Mouse (Mus musculus) intestine, embryonic 16.5 days (tissue): ENCODE measurements at regions not wholly inside any gene's neighbourhood (a gene's known extent, or its start where the extent isn't known, plus 50 kb on each side); places are given as distances from the start of the nearest gene placed in this dataset.

Experiments
- ATAC-seq: fragments of 200-750 bp; cut with Nextera tagmentation; 2 replicates; pipeline ENCODE4 v1.8.0; 2017; ENCODE audit warnings: moderate TSS enrichment, moderate library complexity
- H3K27ac ChIP-seq: fragments of 300-500 bp; sonication (generic); 2 replicates; pipeline ENCODE4 v1.5.1; 2014; ENCODE audit warnings: mild to moderate bottlenecking, low read length
- H3K27me3 ChIP-seq: fragments of 300-500 bp; sonication (generic); replicated peaks from 2 replicates; pipeline ENCODE4 v1.6.1; 2014; ENCODE audit warnings: low read length, control low read depth, mixed read lengths; ENCODE audit not compliant: control insufficient read depth, insufficient read depth
- H3K36me3 ChIP-seq: fragments of 300-500 bp; sonication (generic); 2 replicates; pipeline ENCODE4 v1.6.1; 2014; ENCODE audit warnings: low read length, control low read depth; ENCODE audit not compliant: control insufficient read depth, insufficient read depth
- H3K4me1 ChIP-seq: fragments of 300-500 bp; sonication (generic); 2 replicates; pipeline ENCODE4 v1.6.1; 2014; ENCODE audit warnings: low read length, control low read depth, mixed read lengths; ENCODE audit not compliant: control insufficient read depth, insufficient read depth
- H3K4me2 ChIP-seq: fragments of 300-500 bp; sonication (generic); 2 replicates; pipeline ENCODE4 v1.6.1; 2014; ENCODE audit warnings: low read depth, low read length, control low read depth
- H3K4me3 ChIP-seq: fragments of 300-500 bp; sonication (generic); 2 replicates; pipeline ENCODE4 v1.5.1; 2014; ENCODE audit warnings: mild to moderate bottlenecking, low read length
- H3K9ac ChIP-seq: fragments of 300-500 bp; sonication (generic); 2 replicates; pipeline ENCODE4 v1.6.1; 2014; ENCODE audit warnings: low read depth, low read length
- H3K9me3 ChIP-seq: fragments of 300-500 bp; sonication (generic); 2 replicates; pipeline ENCODE4 v1.6.1; 2016; ENCODE audit warnings: low read length, control low read depth; ENCODE audit not compliant: control insufficient read depth
- WGBS: fragments of 180-500 bp; shearing (Covaris S2); extraction: QIAGEN DNeasy Blood & Tissue Kit; methylation state at CpG from one replicate; pipeline ENCODE4 v1.1.7; 2014; 5-methylcytosine and 5-hydroxymethylcytosine counted together

DNA sequence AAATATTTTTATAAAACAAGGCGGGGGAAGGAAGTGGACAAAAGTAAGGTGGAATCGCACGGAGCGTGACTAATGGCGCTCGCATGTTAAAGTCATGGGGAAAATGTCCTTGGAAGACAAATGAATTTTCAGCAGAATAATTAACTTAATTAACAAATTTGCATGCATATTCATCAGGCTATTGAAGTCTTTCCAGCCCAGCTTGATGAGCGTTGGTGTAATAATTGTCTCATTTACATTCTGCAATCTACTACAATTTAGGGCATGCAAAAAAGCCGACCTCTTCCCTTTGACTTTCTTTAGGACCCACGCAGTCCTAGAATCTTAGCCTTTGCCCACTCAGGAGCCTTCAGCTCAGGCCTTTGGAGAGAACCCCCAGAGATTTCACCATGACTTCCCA is 101.5 kb downstream of the Neurod6 start:
- H3K27ac ChIP-seq, result no peak overlapping the region
- no peak overlapping the region for H3K4me3 ChIP-seq
- WGBS, result 80% methylated on average over 9 of the region's 9 CpGs
- no peaks in the 10 kb centered on the region for H3K36me3 ChIP-seq
- no peaks in the 10 kb centered on the region for H3K9me3 ChIP-seq
- no peaks in the 10 kb centered on the region for H3K27me3 ChIP-seq
- no peak overlapping the region for H3K4me2 ChIP-seq
- H3K4me1 ChIP-seq, result no peaks in the 10 kb centered on the region
- no peak overlapping the region for H3K9ac ChIP-seq
- no peak for ATAC-seq

DNA sequence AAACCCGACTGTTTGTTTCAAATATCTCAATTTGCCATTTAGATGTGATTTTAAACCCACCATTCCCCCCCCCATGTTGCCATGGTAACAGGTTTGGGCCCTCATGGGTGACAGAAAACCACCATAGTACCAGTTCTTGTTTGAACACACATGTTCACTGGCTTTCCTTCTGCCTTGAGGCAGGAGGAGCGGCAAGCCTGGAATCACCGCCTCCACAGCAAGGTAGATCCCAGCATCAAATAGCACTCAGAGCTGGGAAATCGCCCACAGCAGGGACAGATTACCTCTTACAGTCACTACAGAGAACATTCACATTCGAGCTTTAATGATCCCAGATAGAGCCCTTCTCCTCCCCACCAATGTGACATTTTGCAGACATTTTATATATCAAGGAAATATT is 102.0 kb downstream of the Neurod6 start:
- no peak overlapping the region for H3K4me2 ChIP-seq
- ATAC-seq, result no peak
- H3K4me1 ChIP-seq, result no peaks in the 10 kb centered on the region
- no peaks in the 10 kb centered on the region for H3K27me3 ChIP-seq
- WGBS, result 41% methylated on average over 5 of the region's 5 CpGs
- no peak overlapping the region for H3K27ac ChIP-seq
- no peak overlapping the region for H3K4me3 ChIP-seq
- no peak overlapping the region for H3K9ac ChIP-seq
- no peaks in the 10 kb centered on the region for H3K9me3 ChIP-seq
- no peaks in the 10 kb centered on the region for H3K36me3 ChIP-seq

DNA sequence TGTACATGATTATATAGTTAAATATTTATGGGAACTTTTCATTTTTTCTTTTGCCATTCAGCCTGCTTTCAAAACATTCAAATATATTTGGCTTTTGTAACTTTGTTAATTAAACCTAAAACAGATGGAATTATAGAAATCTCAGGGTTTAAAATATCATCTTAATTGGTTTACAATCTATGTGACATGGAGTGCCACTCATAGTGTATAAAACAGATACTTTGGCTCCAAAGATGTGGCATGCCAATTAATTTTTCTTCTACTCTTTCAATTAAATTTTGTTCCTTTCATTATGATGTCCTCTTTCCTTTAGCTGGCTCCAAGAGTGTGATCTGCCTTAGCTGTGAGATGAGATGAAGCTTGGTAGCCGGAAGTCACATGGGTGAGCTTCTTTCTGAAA is 103.0 kb downstream of the Neurod6 start:
- Histone ChIP-seq H3K27me3 (no peaks in the 10 kb centered on the region), H3K27ac (no peak overlapping the region), H3K4me3 (no peak overlapping the region), H3K4me2 (no peak overlapping the region), H3K9ac (no peak overlapping the region), H3K9me3 (no peaks in the 10 kb centered on the region), H3K4me1 (no peaks in the 10 kb centered on the region), H3K36me3 (no peaks in the 10 kb centered on the region)
- no peak for ATAC-seq
- 88% methylated on average over 1 of the region's 1 CpGs for WGBS

DNA sequence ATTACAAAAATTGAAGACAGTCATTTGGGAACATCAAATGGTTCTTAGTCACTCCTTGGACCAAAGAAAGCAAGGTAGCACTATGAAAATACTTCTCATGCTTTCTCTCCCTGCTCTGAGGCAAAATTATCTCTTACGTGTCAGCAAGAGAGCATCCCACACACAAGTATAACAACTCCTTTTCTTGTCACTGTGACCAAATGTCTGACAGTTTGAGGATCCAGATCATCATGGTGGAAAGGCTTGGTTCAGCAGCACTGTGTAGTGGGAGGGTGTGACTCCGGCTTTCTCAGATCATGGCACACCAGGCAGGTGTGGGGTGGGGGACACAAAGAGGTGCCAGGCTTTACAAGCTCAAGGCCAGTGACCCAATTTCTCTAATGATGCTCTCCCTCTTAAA is 113.5 kb downstream of the Neurod6 start:
- ATAC-seq, result no peak
- no peaks in the 10 kb centered on the region for H3K9me3 ChIP-seq
- H3K9ac ChIP-seq, result no peak overlapping the region
- no peak overlapping the region for H3K4me3 ChIP-seq
- WGBS, result 91% methylated on average over 2 of the region's 2 CpGs
- no peak overlapping the region for H3K27ac ChIP-seq
- no peak overlapping the region for H3K4me2 ChIP-seq
- H3K27me3 ChIP-seq, result no peaks in the 10 kb centered on the region
- no peaks in the 10 kb centered on the region for H3K4me1 ChIP-seq
- no peaks in the 10 kb centered on the region for H3K36me3 ChIP-seq

DNA sequence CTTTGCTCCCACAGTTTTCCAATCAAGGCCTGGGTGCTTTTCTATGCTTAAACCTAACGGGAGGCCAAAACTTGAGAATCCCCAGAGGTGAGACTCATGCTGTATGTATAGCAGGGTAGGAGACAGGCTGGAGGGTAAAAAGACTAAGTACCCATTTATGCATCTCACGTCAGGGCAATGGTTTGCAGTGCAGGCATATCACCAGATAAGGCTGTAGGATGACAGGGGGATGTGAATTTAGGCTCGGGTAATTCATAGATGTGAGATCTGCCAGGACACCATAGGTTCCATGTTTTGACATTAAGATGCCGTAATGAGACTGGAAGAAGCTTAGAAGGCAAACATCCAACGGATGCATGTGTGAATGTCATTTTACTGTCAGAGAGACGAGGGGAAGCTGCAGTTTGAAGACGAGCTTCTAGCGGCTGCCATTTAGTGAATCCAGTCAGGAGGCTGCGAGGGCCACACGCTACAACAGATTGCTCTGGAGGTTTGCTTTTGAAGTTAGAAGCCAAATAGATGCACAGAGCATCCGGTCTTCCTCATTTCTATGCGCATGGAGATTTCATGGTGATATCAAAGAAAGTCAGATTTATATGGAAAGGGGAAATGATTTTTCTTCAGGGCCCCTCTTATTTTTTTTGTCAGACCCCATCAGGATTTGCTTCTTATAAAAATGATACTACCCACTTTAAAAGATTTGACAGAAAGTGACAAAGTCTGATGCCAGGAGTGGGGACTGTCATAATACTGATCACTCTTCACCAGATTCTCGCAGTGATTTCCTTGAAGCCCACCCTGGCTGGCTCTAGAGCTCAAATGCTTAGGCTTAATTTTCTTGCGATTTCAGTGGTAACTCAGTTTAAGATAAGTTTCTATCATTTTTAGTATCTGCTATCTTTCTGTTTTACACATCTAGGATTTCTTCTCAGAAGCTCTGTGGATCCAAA is 113.8 kb downstream of the Adcyap1r1 start:
- H3K4me3 ChIP-seq, result no peak overlapping the region
- H3K36me3 ChIP-seq, result no peaks in the 10 kb centered on the region
- no peak overlapping the region for H3K9ac ChIP-seq
- H3K4me2 ChIP-seq, result no peak overlapping the region
- no peaks in the 10 kb centered on the region for H3K27me3 ChIP-seq
- no peaks in the 10 kb centered on the region for H3K9me3 ChIP-seq
- 75% methylated on average over 14 of the region's 14 CpGs for WGBS
- no peak for ATAC-seq
- H3K27ac ChIP-seq, result no peak overlapping the region
- H3K4me1 ChIP-seq, result no peaks in the 10 kb centered on the region

DNA sequence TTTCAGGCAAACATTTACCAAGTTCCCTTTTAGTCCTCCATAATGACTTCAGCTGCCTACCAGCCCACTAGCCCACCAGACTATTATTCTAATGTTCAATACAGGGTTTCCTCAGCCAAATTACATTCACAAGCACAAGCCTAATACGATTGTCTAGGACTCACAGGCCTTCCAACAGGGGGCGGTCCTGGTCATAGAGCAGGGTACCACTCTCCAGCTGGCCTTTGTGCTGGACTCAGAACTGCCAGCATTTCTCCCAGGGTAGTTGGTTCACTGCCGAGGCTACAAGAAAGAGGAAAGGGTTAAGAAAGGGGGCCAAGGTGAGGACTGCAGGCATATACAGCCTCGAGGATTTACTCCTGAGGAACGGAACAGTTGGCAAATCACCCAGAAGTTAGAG is 108.8 kb downstream of the Adcyap1r1 start:
- no peak overlapping the region for H3K27ac ChIP-seq
- no peaks in the 10 kb centered on the region for H3K27me3 ChIP-seq
- no peaks in the 10 kb centered on the region for H3K36me3 ChIP-seq
- H3K9ac ChIP-seq, result no peak overlapping the region
- WGBS, result 56% methylated on average over 5 of the region's 5 CpGs
- H3K4me2 ChIP-seq, result no peak overlapping the region
- no peak overlapping the region for H3K4me3 ChIP-seq
- H3K9me3 ChIP-seq, result no peaks in the 10 kb centered on the region
- no peaks in the 10 kb centered on the region for H3K4me1 ChIP-seq
- no peak for ATAC-seq

DNA sequence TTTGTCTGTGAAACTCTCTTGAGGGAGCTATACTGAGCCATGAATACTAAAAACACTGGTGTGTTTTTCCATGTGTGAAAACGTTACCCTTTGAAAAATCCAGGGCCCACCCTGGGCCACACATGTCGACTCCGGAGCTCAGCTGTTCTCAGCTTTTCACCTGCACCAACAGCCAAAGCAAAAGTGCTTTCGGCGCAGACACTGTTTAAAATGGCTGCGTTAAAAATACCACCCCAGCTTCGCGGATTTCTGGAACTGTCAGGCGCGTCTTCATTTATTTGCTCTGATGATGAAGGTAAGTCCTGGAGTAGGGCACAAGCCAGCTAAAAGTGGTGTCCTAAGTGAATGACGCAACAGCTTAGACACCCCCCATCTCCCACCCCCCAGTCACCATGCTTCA is 108.0 kb downstream of the Adcyap1r1 start:
- WGBS, result 88% methylated on average over 11 of the region's 11 CpGs
- Histone ChIP-seq H3K9ac (no peak overlapping the region), H3K4me2 (no peak overlapping the region), H3K4me3 (no peak overlapping the region), H3K9me3 (no peaks in the 10 kb centered on the region), H3K36me3 (no peaks in the 10 kb centered on the region), H3K27me3 (no peaks in the 10 kb centered on the region), H3K4me1 (no peaks in the 10 kb centered on the region), H3K27ac (no peak overlapping the region)
- no peak for ATAC-seq
